9 mouse cellular contexts compared by ENCODE assay signal in the genomic region with DNA sequence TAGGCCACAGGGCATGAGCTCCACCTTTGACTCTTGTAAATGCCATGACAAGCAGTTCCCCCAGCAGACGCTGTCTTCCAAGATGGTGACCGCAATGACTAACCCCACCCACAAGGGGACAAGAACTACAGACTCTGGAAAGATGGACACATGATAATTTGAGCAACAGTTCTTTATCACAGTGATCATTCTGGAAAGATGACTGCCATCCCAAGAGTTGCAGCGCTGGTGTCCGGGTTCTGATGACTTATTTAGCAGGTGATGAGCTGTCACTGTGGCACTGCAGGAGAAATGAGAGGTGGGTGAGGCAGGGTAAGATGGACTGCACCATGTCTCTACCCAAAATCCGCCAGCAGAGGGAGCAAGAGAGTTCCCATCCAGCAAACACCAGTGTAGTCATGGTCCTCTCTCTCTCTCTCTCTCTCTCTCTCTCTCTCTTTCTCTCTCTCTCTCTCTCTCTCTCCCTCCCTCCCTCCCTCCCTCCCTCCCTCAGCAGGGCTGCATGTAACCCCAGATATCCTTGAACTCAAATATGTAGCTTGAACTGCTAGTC. TPM values are rescaled to one million over a fixed set of nuclear protein-coding genes. Genes with fewer than 3 reads are reported as not detected.
DNase-seq lines count a peak whose midpoint lies in the region; ATAC-seq and TF ChIP-seq lines count a peak whose summit lies in the region.
"Had no signal": no experiment of that assay in that cellular context is flagged by ENCODE, and none has a peak within 500 bp of the region (broad histone marks: within the 10 kb centered on the region; RNA-seq: fewer than 3 reads in every experiment).

No protein-coding gene starts in this region.

- peaks cover 19% of the 10 kb centered on the region for H3K27me3 ChIP-seq in hindbrain, embryonic 10.5 days (ENCODE audit: insufficient read depth, poor library complexity, severe bottlenecking)
- H3K27me3 ChIP-seq in hindbrain, embryonic 13.5 days: 0 out of 2 replicates have a peak, but pooled peaks cover 8% of the 10 kb centered on the region
- no peaks in the 10 kb centered on the region; the same call in 1 of the 2 replicates for H3K27me3 ChIP-seq in heart, postnatal 0 days (ENCODE audit: control insufficient read depth, insufficient read depth, low read length)
- no peaks in the 10 kb centered on the region for H3K27me3 ChIP-seq in midbrain, embryonic 11.5 days (ENCODE audit: control insufficient read depth, insufficient read depth, low read length)

- TF ChIP-seq EP300 in heart, postnatal 0 days (IDR thresholded peaks at IDR 0.05; ENCODE audit: low read depth): no peak

- H3K4me1 ChIP-seq in hindbrain, embryonic 10.5 days (replicated peaks): peaks cover 12% of the 10 kb centered on the region; the same call in 1 of the 2 replicates
- H3K4me1 ChIP-seq in hindbrain, embryonic 13.5 days (replicated peaks): peaks cover 11% of the 10 kb centered on the region
- peaks cover 5% of the 10 kb centered on the region for H3K4me1 ChIP-seq in heart, postnatal 0 days (ENCODE audit: control insufficient read depth, insufficient read depth)
- no peaks in the 10 kb centered on the region for H3K4me1 ChIP-seq in midbrain, embryonic 11.5 days (ENCODE audit: control insufficient read depth, insufficient read depth, low read length)

- WGBS in hindbrain, embryonic 10.5 days: 39% methylated on average over 5 of the region's 5 CpGs
- WGBS in hindbrain, embryonic 13.5 days: 37% methylated on average over 5 of the region's 5 CpGs
- 38% methylated on average over 5 of the region's 5 CpGs for WGBS in heart, postnatal 0 days
- 36% methylated on average over 5 of the region's 5 CpGs for WGBS in midbrain, embryonic 11.5 days

- H3K36me3 ChIP-seq in hindbrain, embryonic 10.5 days: peaks cover 6% of the 10 kb centered on the region; the same call in 1 of the 2 replicates
- H3K36me3 ChIP-seq in hindbrain, embryonic 13.5 days: no peaks in the 10 kb centered on the region
- no peaks in the 10 kb centered on the region for H3K36me3 ChIP-seq in heart, postnatal 0 days (replicated peaks; ENCODE audit: control insufficient read depth, insufficient read depth, low read length)
- H3K36me3 ChIP-seq in midbrain, embryonic 11.5 days (ENCODE audit: control insufficient read depth, insufficient read depth, low read length): no peaks in the 10 kb centered on the region
- H3K36me3 ChIP-seq: embryonic facial prominence, embryonic 13.5 days had no signal

- no peak for ATAC-seq in hindbrain, embryonic 13.5 days (ENCODE audit: low FRiP score)
- ATAC-seq in common myeloid progenitor, adult 5-6 weeks (replicated peaks; ENCODE audit: low read depth, poor library complexity, severe bottlenecking): peak; percentile 84
- peak; percentile 73 for ATAC-seq in heart, postnatal 0 days (ENCODE audit: insufficient read depth, low read depth)
- ATAC-seq in midbrain, embryonic 11.5 days (ENCODE audit: low FRiP score): no peak

- no peaks in the 10 kb centered on the region for H3K9me3 ChIP-seq in hindbrain, embryonic 10.5 days
- 0 out of 2 replicates have a peak, but pooled peaks cover 3% of the 10 kb centered on the region for H3K9me3 ChIP-seq in hindbrain, embryonic 13.5 days
- H3K9me3 ChIP-seq in heart, postnatal 0 days (replicated peaks; ENCODE audit: control insufficient read depth, low read length): 0 out of 2 replicates have a peak, but pooled peaks cover 4% of the 10 kb centered on the region
- no peaks in the 10 kb centered on the region; the same call in 1 of the 2 replicates for H3K9me3 ChIP-seq in midbrain, embryonic 11.5 days (ENCODE audit: control insufficient read depth, low read length)
- H3K9me3 ChIP-seq: embryonic facial prominence, embryonic 13.5 days had no signal

- no peak overlapping the region for H3K4me3 ChIP-seq in hindbrain, embryonic 10.5 days
- H3K4me3 ChIP-seq in hindbrain, embryonic 13.5 days: no peak overlapping the region
- H3K4me3 ChIP-seq in heart, postnatal 0 days (ENCODE audit: low read depth, low read length): no peak overlapping the region
- H3K4me3 ChIP-seq in midbrain, embryonic 11.5 days (ENCODE audit: low read depth, low read length): no peak overlapping the region
- H3K4me3 ChIP-seq: embryonic facial prominence, embryonic 13.5 days had no signal

- no peak overlapping the region for H3K27ac ChIP-seq in hindbrain, embryonic 10.5 days
- no peak overlapping the region for H3K27ac ChIP-seq in hindbrain, embryonic 13.5 days
- no peak overlapping the region for H3K27ac ChIP-seq in heart, postnatal 0 days (ENCODE audit: low read depth)
- no peak overlapping the region for H3K27ac ChIP-seq in midbrain, embryonic 11.5 days (ENCODE audit: low read depth, low read length)
- H3K27ac ChIP-seq: embryonic facial prominence, embryonic 13.5 days had no signal

- TF ChIP-seq CTCF in heart, postnatal 0 days (IDR thresholded peaks at IDR 0.05; ENCODE audit: low read depth): peak; percentile 70

- DNase-seq in hindbrain, embryonic 10.5 days (ENCODE audit: low spot score): peak; percentile 73
- peak; percentile 44 for DNase-seq in Muller cell, postnatal 12 days (ENCODE audit: inconsistent ontology term)
- DNase-seq in heart, postnatal 0 days (ENCODE audit: low spot score): no peak
- DNase-seq in layer of hippocampus, postnatal 36 days: peak; percentile 65 to 75
- DNase-seq in midbrain, embryonic 11.5 days (ENCODE audit: low spot score, missing footprints): peak; percentile 95
- peak; percentile 57 to 79 for DNase-seq in spleen, postnatal 14 days (ENCODE audit: low spot score in 2 of 2)

- no peak overlapping the region for H3K4me2 ChIP-seq in hindbrain, embryonic 13.5 days
- H3K4me2 ChIP-seq in heart, postnatal 0 days (ENCODE audit: low read depth, low read length): no peak overlapping the region
- H3K4me2 ChIP-seq in midbrain, embryonic 11.5 days: no peak overlapping the region
- H3K4me2 ChIP-seq: embryonic facial prominence, embryonic 13.5 days had no signal

- H3K9ac ChIP-seq in hindbrain, embryonic 13.5 days: no peak overlapping the region
- no peak overlapping the region for H3K9ac ChIP-seq in heart, postnatal 0 days (replicated peaks; ENCODE audit: low read depth, low read length)
- H3K9ac ChIP-seq in midbrain, embryonic 11.5 days (ENCODE audit: low read length): no peak overlapping the region
- H3K9ac ChIP-seq: embryonic facial prominence, embryonic 13.5 days had no signal

RNA-seq across cellular contexts. Expression of a gene that starts 5.3 kb away (rescaled TPM):
- polyA plus RNA-seq in hindbrain, embryonic 10.5 days (2016; fragmentation: Nextera tagmentation; extraction: Ambion mirVana): 17.1 and 20.5 TPM in 2 replicates
- polyA plus RNA-seq in hindbrain, embryonic 13.5 days (2015; fragmentation: Nextera tagmentation; extraction: Ambion mirVana): 32.2 and 37.4 TPM in 2 replicates
- total RNA-seq in common myeloid progenitor, adult 5-6 weeks (2017): 3.1 TPM in 1 of 2 replicates, not detected in the other
- total RNA-seq in heart, postnatal 0 days (2014; rRNA removed; ENCODE audit: low replicate concordance): 3.2 and 4.3 TPM in 2 replicates
- polyA plus RNA-seq in heart, postnatal 0 days (2015; fragmentation: Nextera tagmentation; extraction: Ambion mirVana): 11.4 and 12.5 TPM in 2 replicates
- 10 to 100 TPM; 14.3 to 15.7 TPM for total RNA-seq in layer of hippocampus, postnatal 36 days (2021)
- polyA plus RNA-seq in midbrain, embryonic 11.5 days (2014; fragmentation: Nextera tagmentation; extraction: Ambion mirVana): 14.7 and 17.1 TPM in 2 replicates

RNA-seq across cellular contexts. Expression of a gene that starts 5.3 kb away (rescaled TPM):
- 102 and 122 TPM in 2 replicates for polyA plus RNA-seq in hindbrain, embryonic 10.5 days (2016; fragmentation: Nextera tagmentation; extraction: Ambion mirVana)
- polyA plus RNA-seq in hindbrain, embryonic 13.5 days (2015; fragmentation: Nextera tagmentation; extraction: Ambion mirVana): 121 and 126 TPM in 2 replicates
- 29.5 and 38.8 TPM in 2 replicates for total RNA-seq in common myeloid progenitor, adult 5-6 weeks (2017)
- 206 and 212 TPM in 2 replicates for total RNA-seq in heart, postnatal 0 days (2014; rRNA removed; ENCODE audit: low replicate concordance)
- polyA plus RNA-seq in heart, postnatal 0 days (2015; fragmentation: Nextera tagmentation; extraction: Ambion mirVana): 67.0 and 73.2 TPM in 2 replicates
- total RNA-seq in layer of hippocampus, postnatal 36 days (2021): 100 to 1,000 TPM; 205 to 215 TPM
- polyA plus RNA-seq in midbrain, embryonic 11.5 days (2014; fragmentation: Nextera tagmentation; extraction: Ambion mirVana): 91.8 and 99.3 TPM in 2 replicates

RNA-seq across cellular contexts. Expression of a gene that starts 22.8 kb away (rescaled TPM):
- polyA plus RNA-seq in hindbrain, embryonic 10.5 days (2016; fragmentation: Nextera tagmentation; extraction: Ambion mirVana): 0.10 and 0.12 TPM in 2 replicates
- 0.08 and 0.18 TPM in 2 replicates for polyA plus RNA-seq in hindbrain, embryonic 13.5 days (2015; fragmentation: Nextera tagmentation; extraction: Ambion mirVana)
- total RNA-seq in common myeloid progenitor, adult 5-6 weeks (2017): not detected in 2 replicates
- total RNA-seq in heart, postnatal 0 days (2014; rRNA removed; ENCODE audit: low replicate concordance): 3.3 and 4.5 TPM in 2 replicates
- 2.5 and 2.6 TPM in 2 replicates for polyA plus RNA-seq in heart, postnatal 0 days (2015; fragmentation: Nextera tagmentation; extraction: Ambion mirVana)
- total RNA-seq in layer of hippocampus, postnatal 36 days (2021): under 1 TPM in 1 of 2 experiments, not detected in 1; 0.12 TPM
- polyA plus RNA-seq in midbrain, embryonic 11.5 days (2014; fragmentation: Nextera tagmentation; extraction: Ambion mirVana): 0.07 TPM in 1 of 2 replicates, not detected in the other

RNA-seq across cellular contexts. Expression of a gene that starts 30.2 kb away (rescaled TPM):
- polyA plus RNA-seq in hindbrain, embryonic 10.5 days (2016; fragmentation: Nextera tagmentation; extraction: Ambion mirVana): 0.09 TPM in 1 of 2 replicates, not detected in the other
- polyA plus RNA-seq in hindbrain, embryonic 13.5 days (2015; fragmentation: Nextera tagmentation; extraction: Ambion mirVana): not detected in 2 replicates
- not detected in 2 replicates for total RNA-seq in common myeloid progenitor, adult 5-6 weeks (2017)
- total RNA-seq in heart, postnatal 0 days (2014; rRNA removed; ENCODE audit: low replicate concordance): 1.2 and 2.6 TPM in 2 replicates
- 0.11 and 0.12 TPM in 2 replicates for polyA plus RNA-seq in heart, postnatal 0 days (2015; fragmentation: Nextera tagmentation; extraction: Ambion mirVana)
- under 1 TPM in 1 of 2 experiments, not detected in 1; 0.13 TPM for total RNA-seq in layer of hippocampus, postnatal 36 days (2021)
- 0.07 TPM in 1 of 2 replicates, not detected in the other for polyA plus RNA-seq in midbrain, embryonic 11.5 days (2014; fragmentation: Nextera tagmentation; extraction: Ambion mirVana)

RNA-seq across cellular contexts. Expression of a gene that starts 33.9 kb away (rescaled TPM):
- 86.2 and 89.2 TPM in 2 replicates for polyA plus RNA-seq in hindbrain, embryonic 10.5 days (2016; fragmentation: Nextera tagmentation; extraction: Ambion mirVana)
- polyA plus RNA-seq in hindbrain, embryonic 13.5 days (2015; fragmentation: Nextera tagmentation; extraction: Ambion mirVana): 45.8 and 46.2 TPM in 2 replicates
- 26.0 and 37.3 TPM in 2 replicates for total RNA-seq in common myeloid progenitor, adult 5-6 weeks (2017)
- total RNA-seq in heart, postnatal 0 days (2014; rRNA removed; ENCODE audit: low replicate concordance): 123 and 143 TPM in 2 replicates
- polyA plus RNA-seq in heart, postnatal 0 days (2015; fragmentation: Nextera tagmentation; extraction: Ambion mirVana): 91.2 and 105 TPM in 2 replicates
- 100 to 1,000 TPM in 1 of 2 experiments, 10 to 100 TPM in 1; 94.5 to 102 TPM for total RNA-seq in layer of hippocampus, postnatal 36 days (2021)
- 49.4 and 55.8 TPM in 2 replicates for polyA plus RNA-seq in midbrain, embryonic 11.5 days (2014; fragmentation: Nextera tagmentation; extraction: Ambion mirVana)

Comparison
In these comparisons a context has a peak if more than half of its experiments do, and no peak if none do; other contexts are left out.
1. ATAC-seq: peak in common myeloid progenitor, adult 5-6 weeks (single experiment) and heart, postnatal 0 days (single experiment); none in hindbrain, embryonic 13.5 days (single experiment) and midbrain, embryonic 11.5 days (single experiment).